Mouse (Mus musculus) fibroblast of lung, adult 2 months (primary cell): ENCODE measurements around the gene Macrod1.

ENCODE experiments used
- DNase-seq: peaks from one replicate; pipeline ENCODE4 v3.0.0-alpha.2; 2011; ENCODE audit warnings: low read depth

The Macrod1 gene

GRCm38 (mm10) chr19:7116038-7116731 is 59.6 kb downstream of the Macrod1 start:
- DNase-seq, result no peak

- no peak for DNase-seq
Measured at GRCm38 (mm10) chr19:7117141-7117540, 60.5 kb downstream of the Macrod1 start.

- no peak for DNase-seq
Measured at GRCm38 (mm10) chr19:7117653-7118307, 61.2 kb downstream of the Macrod1 start.

- DNase-seq, result no peak
Measured at GRCm38 (mm10) chr19:7121252-7121651, 64.6 kb downstream of the Macrod1 start.

- DNase-seq, result no peak
Measured at GRCm38 (mm10) chr19:7122277-7122676, 65.7 kb downstream of the Macrod1 start.

GRCm38 (mm10) chr19:7122698-7123306 is 66.2 kb downstream of the Macrod1 start:
- no peak for DNase-seq

GRCm38 (mm10) chr19:7125526-7126156 is 69.0 kb downstream of the Macrod1 start:
- DNase-seq, result no peak

GRCm38 (mm10) chr19:7126209-7126608 is 69.6 kb downstream of the Macrod1 start:
- no peak for DNase-seq

- DNase-seq, result no peak
Measured at GRCm38 (mm10) chr19:7126933-7127332, 70.3 kb downstream of the Macrod1 start.

GRCm38 (mm10) chr19:7128551-7129475 is 72.2 kb downstream of the Macrod1 start:
- DNase-seq, result no peak

- no peak for DNase-seq
Measured at GRCm38 (mm10) chr19:7130317-7130716, 73.7 kb downstream of the Macrod1 start.

GRCm38 (mm10) chr19:7133436-7133835 is 76.8 kb downstream of the Macrod1 start:
- no peak for DNase-seq

GRCm38 (mm10) chr19:7134631-7135091 is 78.1 kb downstream of the Macrod1 start:
- DNase-seq, result peak; percentile 92

GRCm38 (mm10) chr19:7135525-7135924 is 78.9 kb downstream of the Macrod1 start:
- peak; percentile 86 for DNase-seq

- DNase-seq, result peak; percentile 65
Measured at GRCm38 (mm10) chr19:7136016-7136415, 79.4 kb downstream of the Macrod1 start.

- no peak for DNase-seq
Measured at GRCm38 (mm10) chr19:7136714-7137498, 80.3 kb downstream of the Macrod1 start.

- no peak for DNase-seq
Measured at GRCm38 (mm10) chr19:7138327-7138726, 81.7 kb downstream of the Macrod1 start.

GRCm38 (mm10) chr19:7139321-7139720 is 82.7 kb downstream of the Macrod1 start:
- no peak for DNase-seq

GRCm38 (mm10) chr19:7140373-7140772 is 83.8 kb downstream of the Macrod1 start:
- DNase-seq, result no peak

GRCm38 (mm10) chr19:7140856-7141421 is 84.3 kb downstream of the Macrod1 start:
- DNase-seq, result no peak
